Mouse (Mus musculus): Measurements from ENCODE around the gene Lpp. TPM values are rescaled to one million over a fixed set of nuclear protein-coding genes. Genes with fewer than 3 reads are reported as not detected.

Lpp gene
- total and polyA plus RNA-seq, 3 experiments = 0.64 to 1.2 (median 0.68) TPM

DNA sequence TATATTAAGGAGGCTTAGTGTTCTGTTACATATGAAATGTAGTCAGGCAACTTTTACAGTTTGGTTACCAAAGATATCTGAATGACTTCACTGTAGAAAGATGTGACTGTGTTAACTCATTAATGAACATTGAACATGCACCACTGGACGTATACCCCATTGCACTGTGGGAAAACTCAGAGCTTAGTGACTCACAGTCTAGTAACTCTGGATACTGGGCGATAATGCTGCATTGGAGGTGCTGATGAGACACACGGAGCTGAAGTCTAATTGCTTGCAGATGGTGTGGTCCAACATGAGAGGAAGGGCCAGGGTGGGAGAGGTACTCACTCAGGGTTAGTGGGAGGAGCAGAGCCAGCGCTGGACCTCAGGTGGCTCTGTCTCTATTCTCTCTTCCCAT lies 34.7 kb downstream of the Lpp start:
- Histone ChIP-seq H3K4me1 (ENCODE audit: control insufficient read depth in 1 of 2, insufficient read depth in 2 of 2) (peaks cover 3 to 16% of the 10 kb centered on the region in 2 experiments; a peak in 2 of 4 replicates), H3K27me3 (replicated peaks) (no peaks in the 10 kb centered on the region), H3K9me3 (replicated peaks; ENCODE audit: low read length) (no peaks in the 10 kb centered on the region), H3K36me3 (replicated peaks in 1 of 2; ENCODE audit: control insufficient read depth in 1 of 2, insufficient read depth in 1 of 2, low read length in 1 of 2) (no peaks in the 10 kb centered on the region), H3K9ac (ENCODE audit: insufficient read depth, low read depth) (no peak overlapping the region), H3K79me2 (replicated peaks; ENCODE audit: control insufficient read depth, extremely low read depth, insufficient read depth, poor library complexity, severe bottlenecking) (no peaks in the 10 kb centered on the region), H3K4me3 (replicated peaks in 1 of 3; ENCODE audit: low read depth in 2 of 3, low read length in 2 of 3, poor library complexity in 1 of 3) (no peak overlapping the region), H3K4me2 (ENCODE audit: insufficient read depth, low read depth, poor library complexity, severe bottlenecking) (no peak overlapping the region), H3K27ac (ENCODE audit: insufficient read depth, low read depth) (no peak overlapping the region)
- no peak for DNase-seq (ENCODE audit: extremely low read depth)
- in situ Hi-C loops (cut with MboI; ENCODE audit: low pct_ligation_motif_present, low pct_unique_long_range_greater_than_20kb, low sequenced_read_pairs) = no loop called here
- dilution Hi-C loops (cut with MboI; ENCODE audit: extremely low pct_ligation_motif_present, extremely low pct_unique_long_range_greater_than_20kb, low sequenced_read_pairs) = no loop called here
- TF ChIP-seq ELF1 (IDR thresholded peaks at IDR 0.05; ENCODE audit: low read depth, low read length) (no peak), CHD1 (IDR thresholded peaks at IDR 0.05; ENCODE audit: low read depth, low read length) (no peak)

DNA sequence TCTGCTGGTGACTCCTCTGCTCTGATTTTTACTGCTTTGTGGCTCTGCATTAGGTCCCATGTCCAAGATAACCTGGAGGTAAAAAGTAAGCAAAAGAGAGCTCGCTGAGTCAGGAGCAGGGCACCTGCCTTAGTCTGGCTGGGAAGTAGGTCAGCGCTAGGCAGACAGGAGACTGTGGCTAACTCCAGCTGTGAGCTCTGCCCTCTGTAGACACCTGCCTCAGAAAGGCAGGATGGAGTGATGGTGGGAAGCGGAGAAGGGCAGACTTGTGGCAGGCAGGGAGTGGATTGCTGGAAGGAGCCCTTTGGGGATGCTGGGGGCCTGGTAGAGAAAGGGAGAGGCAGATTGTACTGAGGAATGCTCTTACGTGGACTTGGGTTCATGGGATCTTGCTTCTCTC lies 35.4 kb downstream of the Lpp start:
- DNase-seq (ENCODE audit: extremely low read depth) = no peak
- in situ Hi-C loops (cut with MboI; ENCODE audit: low pct_ligation_motif_present, low pct_unique_long_range_greater_than_20kb, low sequenced_read_pairs) (no loop called here), dilution Hi-C loops (cut with MboI; ENCODE audit: extremely low pct_ligation_motif_present, extremely low pct_unique_long_range_greater_than_20kb, low sequenced_read_pairs) (no loop called here)
- no peak overlapping the region for H3K27ac ChIP-seq (ENCODE audit: insufficient read depth, low read depth)
- no peak overlapping the region for H3K4me2 ChIP-seq (ENCODE audit: insufficient read depth, low read depth, poor library complexity, severe bottlenecking)
- peaks cover 3 to 16% of the 10 kb centered on the region in 2 experiments; a peak in 2 of 4 replicates for H3K4me1 ChIP-seq (ENCODE audit: control insufficient read depth in 1 of 2, insufficient read depth in 2 of 2)
- no peaks in the 10 kb centered on the region for H3K9me3 ChIP-seq (replicated peaks; ENCODE audit: low read length)
- H3K4me3 ChIP-seq (replicated peaks in 1 of 3; ENCODE audit: low read depth in 2 of 3, low read length in 2 of 3, poor library complexity in 1 of 3) = no peak overlapping the region
- H3K79me2 ChIP-seq (replicated peaks; ENCODE audit: control insufficient read depth, extremely low read depth, insufficient read depth, poor library complexity, severe bottlenecking) = no peaks in the 10 kb centered on the region
- no peaks in the 10 kb centered on the region for H3K27me3 ChIP-seq (replicated peaks)
- no peak overlapping the region for H3K9ac ChIP-seq (ENCODE audit: insufficient read depth, low read depth)
- no peaks in the 10 kb centered on the region for H3K36me3 ChIP-seq (replicated peaks in 1 of 2; ENCODE audit: control insufficient read depth in 1 of 2, insufficient read depth in 1 of 2, low read length in 1 of 2)
- no peak for TF ChIP-seq POLR2AphosphoS2 (IDR thresholded peaks at IDR 0.05; ENCODE audit: low read depth, low read length)
- no peak for TF ChIP-seq EP300 (IDR thresholded peaks at IDR 0.05; ENCODE audit: low read length)
- TF ChIP-seq MAZ (IDR thresholded peaks at IDR 0.05; ENCODE audit: low read depth, low read length) = no peak
- TF ChIP-seq IRF4 (IDR thresholded peaks at IDR 0.05; ENCODE audit: low read depth, low read length) = no peak
- no peak for TF ChIP-seq NRF1 (IDR thresholded peaks at IDR 0.05; ENCODE audit: low read depth, low read length)
- no peak for TF ChIP-seq MAFK (IDR thresholded peaks at IDR 0.05; ENCODE audit: insufficient replicate concordance, low read length)
- no peak for TF ChIP-seq MEF2A (IDR thresholded peaks at IDR 0.05; ENCODE audit: borderline replicate concordance, low read depth, low read length)
- TF ChIP-seq BHLHE40 (IDR thresholded peaks at IDR 0.05; ENCODE audit: low read depth, low read length) = no peak
- no peak for TF ChIP-seq USF1 (IDR thresholded peaks at IDR 0.05; ENCODE audit: low read depth, low read length)
- no peak for TF ChIP-seq KAT2A (IDR thresholded peaks at IDR 0.05; ENCODE audit: insufficient replicate concordance, low read length)

- in situ Hi-C loops (cut with MboI; ENCODE audit: low pct_ligation_motif_present, low pct_unique_long_range_greater_than_20kb, low sequenced_read_pairs) = no loop called here
- H3K4me1 ChIP-seq (ENCODE audit: control insufficient read depth in 1 of 2, insufficient read depth in 2 of 2) = peaks cover 3 to 26% of the 10 kb centered on the region in 2 experiments; a peak in 2 of 4 replicates
- no peaks in the 10 kb centered on the region for H3K9me3 ChIP-seq (replicated peaks; ENCODE audit: low read length)
- dilution Hi-C loops (cut with MboI; ENCODE audit: extremely low pct_ligation_motif_present, extremely low pct_unique_long_range_greater_than_20kb, low sequenced_read_pairs) = no loop called here
- H3K4me3 ChIP-seq (replicated peaks in 1 of 3; ENCODE audit: low read depth in 2 of 3, low read length in 2 of 3, poor library complexity in 1 of 3) = no peak overlapping the region
- no peak overlapping the region for H3K27ac ChIP-seq (ENCODE audit: insufficient read depth, low read depth)
- H3K27me3 ChIP-seq (replicated peaks) = no peaks in the 10 kb centered on the region
- TF ChIP-seq ELF1 (IDR thresholded peaks at IDR 0.05; ENCODE audit: low read depth, low read length) (no peak), E2F4 (IDR thresholded peaks at IDR 0.05; ENCODE audit: insufficient replicate concordance, low read depth, low read length) (no peak), CHD2 (IDR thresholded peaks at IDR 0.05; ENCODE audit: low read length) (no peak), SIN3A (IDR thresholded peaks at IDR 0.05; ENCODE audit: low read length) (no peak)
- no peak for DNase-seq (ENCODE audit: extremely low read depth)
- no peak overlapping the region for H3K9ac ChIP-seq (ENCODE audit: insufficient read depth, low read depth)
- no peaks in the 10 kb centered on the region for H3K36me3 ChIP-seq (replicated peaks in 1 of 2; ENCODE audit: control insufficient read depth in 1 of 2, insufficient read depth in 1 of 2, low read length in 1 of 2)
- no peak overlapping the region for H3K4me2 ChIP-seq (ENCODE audit: insufficient read depth, low read depth, poor library complexity, severe bottlenecking)
- no peaks in the 10 kb centered on the region for H3K79me2 ChIP-seq (replicated peaks; ENCODE audit: control insufficient read depth, extremely low read depth, insufficient read depth, poor library complexity, severe bottlenecking)
Observed at GRCm38 (mm10) chr16:24429691-24430090, 36.4 kb downstream of the Lpp start.

All from CH12.LX (cell line).